ENCODE assay signal across 8 mouse cellular contexts in the genomic region with DNA sequence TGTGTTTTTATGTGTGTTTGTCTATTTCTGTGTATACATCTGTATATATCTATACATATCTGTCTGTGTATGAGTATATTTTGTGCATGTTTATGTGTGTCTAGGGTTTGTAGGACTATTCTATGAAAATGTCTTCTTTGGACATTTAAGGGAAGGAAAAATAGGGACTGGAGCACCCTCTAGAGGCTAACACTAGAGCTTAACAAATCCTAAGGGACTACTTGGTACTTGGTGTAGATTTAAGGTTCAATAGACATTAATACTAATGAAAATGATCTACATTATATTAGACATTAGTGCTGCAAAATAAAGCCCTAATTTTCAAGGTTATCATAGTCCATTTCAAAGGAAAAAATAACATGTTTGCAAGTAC. TPM values are rescaled to one million over a fixed set of nuclear protein-coding genes. Genes with fewer than 3 reads are reported as not detected.
A peak's percentile ranks its signal among the peaks of the same experiment; 100 is the strongest.
DNase-seq lines count a peak whose midpoint lies in the region; ATAC-seq lines count a peak whose summit lies in the region.

No protein-coding gene starts in this region.

- 0 out of 2 replicates have a peak overlapping the region, but pooled peaks have one; percentile 32 for H3K27ac ChIP-seq in forebrain, embryonic 10.5 days
- no peak overlapping the region for H3K27ac ChIP-seq in midbrain, embryonic 16.5 days (ENCODE audit: low read length)
- H3K27ac ChIP-seq in heart, embryonic 12.5 days (ENCODE audit: poor library complexity, severe bottlenecking), result no peak overlapping the region

- H3K9ac ChIP-seq in midbrain, embryonic 16.5 days (ENCODE audit: low read depth, low read length), result no peak overlapping the region
- no peak overlapping the region for H3K9ac ChIP-seq in heart, embryonic 12.5 days

- DNase-seq in kidney, postnatal 14 days, result peak; percentile 8
- no peak for DNase-seq in kidney, adult 18-20 months
- peak; percentile 74 for DNase-seq in NIH3T3 (ENCODE audit: low read depth)
- no peak for DNase-seq in forebrain, embryonic 10.5 days (ENCODE audit: extremely low spot score, low spot score)
- DNase-seq in layer of hippocampus, postnatal 10 days (ENCODE audit: low spot score in 2 of 2), result no peak

- no peak overlapping the region for H3K4me3 ChIP-seq in forebrain, embryonic 10.5 days
- H3K4me3 ChIP-seq in midbrain, embryonic 16.5 days (ENCODE audit: low read depth, low read length), result no peak overlapping the region
- H3K4me3 ChIP-seq in heart, embryonic 12.5 days, result no peak overlapping the region

- peaks cover 16% of the 10 kb centered on the region for H3K4me1 ChIP-seq in forebrain, embryonic 10.5 days
- H3K4me1 ChIP-seq in midbrain, embryonic 16.5 days (ENCODE audit: control insufficient read depth, insufficient read depth, low read length), result peaks cover 5% of the 10 kb centered on the region
- H3K4me1 ChIP-seq in heart, embryonic 12.5 days (replicated peaks), result no peaks in the 10 kb centered on the region

- H3K9me3 ChIP-seq in forebrain, embryonic 10.5 days, result no peaks in the 10 kb centered on the region
- H3K9me3 ChIP-seq in midbrain, embryonic 16.5 days (replicated peaks; ENCODE audit: control insufficient read depth, low read length, poor library complexity, severe bottlenecking), result no peaks in the 10 kb centered on the region
- H3K9me3 ChIP-seq in heart, embryonic 12.5 days (replicated peaks), result no peaks in the 10 kb centered on the region

- ATAC-seq in midbrain, embryonic 16.5 days, result peak; percentile 91
- no peak for ATAC-seq in monocyte, adult 5-6 weeks (replicated peaks; ENCODE audit: insufficient number of reproducible peaks, low FRiP score, low TSS enrichment, poor library complexity, severe bottlenecking)
- ATAC-seq in heart, embryonic 12.5 days (ENCODE audit: insufficient number of reproducible peaks, low FRiP score), result no peak

- H3K27me3 ChIP-seq in forebrain, embryonic 10.5 days (ENCODE audit: poor library complexity, severe bottlenecking), result no peaks in the 10 kb centered on the region
- H3K27me3 ChIP-seq in midbrain, embryonic 16.5 days (ENCODE audit: control insufficient read depth, insufficient read depth, low read depth, low read length), result no peaks in the 10 kb centered on the region
- H3K27me3 ChIP-seq in heart, embryonic 12.5 days (replicated peaks), result no peaks in the 10 kb centered on the region

- H3K4me2 ChIP-seq in midbrain, embryonic 16.5 days (ENCODE audit: low read length), result no peak overlapping the region
- no peak overlapping the region for H3K4me2 ChIP-seq in heart, embryonic 12.5 days

- H3K36me3 ChIP-seq in forebrain, embryonic 10.5 days (replicated peaks), result no peaks in the 10 kb centered on the region
- peaks cover 3% of the 10 kb centered on the region; the same call in 1 of the 2 replicates for H3K36me3 ChIP-seq in midbrain, embryonic 16.5 days (ENCODE audit: control insufficient read depth, insufficient read depth, low read length)
- H3K36me3 ChIP-seq in heart, embryonic 12.5 days, result no peaks in the 10 kb centered on the region

RNA-seq across cellular contexts. Expression of a gene that starts 44.9 kb away (rescaled TPM):
- 53.4 and 56.0 TPM in 2 replicates for polyA plus RNA-seq in forebrain, embryonic 10.5 days (2016; fragmentation: Nextera tagmentation; extraction: Ambion mirVana)
- polyA plus RNA-seq in midbrain, embryonic 16.5 days (2015; fragmentation: Nextera tagmentation; extraction: Ambion mirVana), result 30.2 and 33.7 TPM in 2 replicates
- total RNA-seq in monocyte, adult 5-6 weeks (2017), result 39.6 to 60.5 TPM (median 46.8 TPM) in 3 replicates
- total RNA-seq in layer of hippocampus, postnatal 10 days (2021), result 10 to 100 TPM; 34.7 to 42.6 TPM
- polyA plus RNA-seq in heart, embryonic 12.5 days (2016; fragmentation: Nextera tagmentation; extraction: Ambion mirVana), result 32.5 and 35.4 TPM in 2 replicates

Comparison
In these comparisons a context has a peak if more than half of its experiments do, and no peak if none do; other contexts are left out.
1. DNase-seq: peak in kidney, postnatal 14 days (single experiment) and NIH3T3 (single experiment); none in kidney, adult 18-20 months (single experiment), forebrain, embryonic 10.5 days (single experiment) and layer of hippocampus, postnatal 10 days (0 of 2).